Mouse (Mus musculus) mesoderm, embryonic 11.5 days (tissue): ENCODE results near the gene Kcnj16.

Experiments
- DNase-seq: peaks from one replicate; pipeline ENCODE4 v3.0.0-alpha.2; 2012; ENCODE audit warnings: low read depth, low spot score

Kcnj16 gene

DNA sequence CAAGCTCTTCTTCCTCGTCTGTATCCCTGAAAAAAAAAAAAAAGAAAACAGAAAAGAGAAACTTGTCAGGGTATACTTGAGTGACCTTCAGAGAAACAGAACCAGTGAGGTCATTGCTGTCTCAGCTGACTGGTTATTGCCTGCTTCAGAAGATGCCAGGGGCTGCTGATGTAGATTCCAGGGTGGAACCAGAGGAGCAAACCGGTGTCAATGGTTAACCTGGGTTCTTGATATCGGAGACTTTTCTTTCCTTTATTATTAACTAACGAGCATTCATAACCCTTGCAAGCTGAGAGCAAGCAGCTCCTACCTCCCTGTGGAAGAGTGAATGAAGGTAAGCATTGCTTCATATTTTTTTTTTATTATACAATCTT, at the start of gene Kcnj16:
Gene Kcnj16, plus strand, starts transcription at position 272 of the 374 bp plus-strand sequence.
- no peak for DNase-seq

- no peak for DNase-seq
Observed at GRCm38 (mm10) chr11:110918808-110919465, 48.9 kb upstream of the Kcnj16 start.

DNA sequence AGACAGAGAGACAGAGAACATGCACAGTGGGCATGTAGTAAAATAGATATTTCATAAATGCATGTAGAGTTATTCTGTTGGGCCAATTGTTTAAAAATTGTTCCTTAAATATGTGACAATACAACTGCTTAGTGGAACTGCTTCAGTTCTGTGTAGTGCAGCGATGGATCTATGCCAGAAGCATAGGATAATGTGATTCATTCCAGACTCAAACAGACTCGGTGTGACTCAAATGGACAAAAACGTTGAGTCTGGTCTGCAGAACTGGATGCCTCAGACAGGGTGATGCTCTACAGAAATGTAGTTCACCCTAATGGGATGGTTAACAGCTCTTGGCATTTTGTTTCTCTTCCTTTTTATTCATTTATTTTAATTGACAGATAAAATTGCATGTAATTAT, 32.1 kb upstream of the Kcnj16 start:
- DNase-seq = no peak

GRCm38 (mm10) chr11:110942280-110942679, 25.6 kb upstream of the Kcnj16 start:
- DNase-seq = no peak

DNA sequence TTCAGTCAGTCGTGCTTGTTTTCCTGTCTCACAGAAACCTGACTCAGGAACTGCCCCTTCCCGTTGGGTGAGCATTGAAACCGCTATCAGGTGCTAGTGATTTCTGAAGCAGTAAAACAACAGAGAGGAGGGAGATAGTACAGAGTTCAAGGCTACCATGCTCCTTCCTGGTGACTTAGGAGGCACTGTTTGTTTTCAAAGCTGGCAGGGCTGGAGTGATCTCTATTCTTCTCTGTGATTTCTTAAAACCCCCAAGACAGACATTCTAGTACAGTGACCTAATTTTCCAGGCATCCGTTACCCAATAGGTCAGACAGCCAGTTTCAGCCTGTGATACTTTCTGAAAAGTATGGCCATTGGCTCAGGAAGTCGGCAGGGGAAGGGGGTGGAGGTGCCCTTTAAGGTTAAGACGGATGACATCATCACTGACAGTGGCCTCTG, 25.1 kb upstream of the Kcnj16 start:
- DNase-seq = peak; percentile 41

DNA sequence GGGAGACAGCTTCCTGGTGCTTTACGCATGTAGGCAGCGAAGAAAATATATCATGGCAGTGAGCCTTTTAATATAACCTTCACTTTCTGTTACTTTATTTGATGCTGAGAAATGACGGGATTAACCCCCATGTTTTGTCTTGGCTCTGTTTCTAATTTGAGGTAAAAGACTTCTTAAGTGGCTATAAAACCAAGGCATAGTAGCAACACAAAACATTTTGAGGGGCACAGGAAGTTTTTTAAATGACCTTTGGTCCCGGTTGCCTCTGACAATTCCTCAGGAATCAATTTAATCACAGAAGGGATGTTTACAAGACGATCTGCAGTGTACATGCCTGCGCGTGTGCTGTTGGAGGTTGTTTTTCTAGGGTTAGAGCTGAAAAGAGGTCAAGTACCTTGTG, 11.2 kb upstream of the Kcnj16 start:
- peak; percentile 25 for DNase-seq

DNA sequence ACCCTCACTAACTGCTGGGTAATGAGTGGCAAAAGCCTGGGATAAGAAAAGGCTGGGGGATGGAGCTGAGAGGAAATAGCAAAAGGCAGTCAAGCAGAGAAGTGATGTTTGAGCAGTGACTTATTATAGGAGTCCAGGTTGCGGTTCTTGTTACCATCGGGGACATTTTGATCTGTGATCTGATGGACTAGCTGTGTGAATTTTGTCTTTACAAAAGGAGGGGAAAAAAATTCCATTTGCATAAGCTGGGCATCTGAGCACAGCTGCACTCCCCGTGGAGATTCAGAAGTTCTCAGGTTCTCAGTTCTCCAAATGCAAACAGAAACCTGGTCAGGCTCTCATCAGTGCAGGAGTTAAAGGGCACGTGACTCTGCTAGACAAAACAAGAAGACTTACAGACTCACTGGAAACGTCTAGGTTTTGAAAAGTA, 6.2 kb upstream of the Kcnj16 start:
- DNase-seq = peak; percentile 32

- no peak for DNase-seq
Observed at GRCm38 (mm10) chr11:110967019-110967761, 643 bp upstream of the Kcnj16 start.

DNA sequence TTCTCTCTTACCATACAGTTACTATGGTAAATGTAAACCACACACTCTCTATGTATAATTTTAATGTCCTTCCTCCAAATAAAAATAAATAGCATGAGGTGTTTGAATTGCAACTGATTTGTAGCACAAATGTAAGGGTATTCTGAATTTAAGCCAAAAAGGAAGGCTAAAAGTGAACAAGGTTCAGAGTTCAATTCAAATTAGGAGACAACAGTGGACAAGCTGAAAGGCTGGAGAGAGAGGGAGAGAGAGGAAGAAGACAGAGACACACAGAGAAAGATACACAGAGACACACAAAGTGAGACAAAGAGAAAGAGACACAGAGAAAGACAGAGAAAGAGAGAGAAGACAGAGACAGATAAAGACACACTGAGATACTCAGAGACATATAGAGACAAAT, 1.1 kb downstream of the Kcnj16 start:
- no peak for DNase-seq

GRCm38 (mm10) chr11:110985508-110985907, 17.7 kb downstream of the Kcnj16 start:
- DNase-seq = no peak

GRCm38 (mm10) chr11:110985949-110986348, 18.1 kb downstream of the Kcnj16 start:
- DNase-seq = peak; percentile 14

- no peak for DNase-seq
Observed at GRCm38 (mm10) chr11:110993616-110994015, 25.8 kb downstream of the Kcnj16 start.

DNA sequence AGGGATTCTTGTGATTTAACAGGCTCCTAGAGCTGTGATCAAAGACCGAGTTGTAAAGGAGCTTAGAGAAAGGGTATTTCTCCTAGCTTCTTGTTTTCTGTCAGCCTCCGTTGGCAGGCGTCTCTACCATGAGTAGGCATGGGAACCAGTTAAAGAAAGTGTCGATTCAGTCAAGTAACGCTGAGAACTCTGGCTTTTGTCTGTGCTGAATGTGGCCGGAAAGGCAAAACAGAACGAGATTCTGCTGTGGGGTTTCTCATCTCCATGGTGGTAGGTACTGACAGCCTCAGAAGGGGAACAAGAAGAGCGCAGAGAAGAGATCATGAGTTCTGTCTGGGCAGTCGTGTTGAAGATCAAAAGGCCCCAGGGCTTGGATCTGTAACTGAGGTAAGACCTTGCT, 29.4 kb downstream of the Kcnj16 start:
- DNase-seq = no peak

DNA sequence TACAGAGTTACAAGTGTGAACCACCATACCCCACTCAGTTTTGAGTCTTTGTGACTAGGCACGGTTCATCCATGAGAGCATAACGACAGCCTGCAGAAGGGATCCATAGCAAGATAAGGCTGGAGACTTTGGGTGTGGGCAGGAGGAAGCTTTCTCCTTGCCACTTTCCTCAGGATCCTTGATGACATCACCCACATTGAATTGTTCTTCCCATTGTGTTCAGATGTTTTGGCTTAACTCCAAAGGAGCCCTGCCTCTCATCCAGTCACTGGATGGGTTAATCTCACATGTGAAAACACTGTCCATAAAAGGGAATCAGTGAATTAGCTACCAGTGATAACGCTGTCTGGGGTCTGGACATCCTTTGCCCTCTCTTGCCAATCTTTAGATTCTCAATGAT, 37.3 kb downstream of the Kcnj16 start:
- DNase-seq = no peak

GRCm38 (mm10) chr11:111009471-111009870, 41.6 kb downstream of the Kcnj16 start:
- peak; percentile 69 for DNase-seq

GRCm38 (mm10) chr11:111016206-111016605, 48.4 kb downstream of the Kcnj16 start:
- no peak for DNase-seq

GRCm38 (mm10) chr11:111020211-111020610, 52.4 kb downstream of the Kcnj16 start:
- no peak for DNase-seq

GRCm38 (mm10) chr11:111022681-111023281, 54.9 kb downstream of the Kcnj16 start:
- DNase-seq = peak; percentile 56

DNA sequence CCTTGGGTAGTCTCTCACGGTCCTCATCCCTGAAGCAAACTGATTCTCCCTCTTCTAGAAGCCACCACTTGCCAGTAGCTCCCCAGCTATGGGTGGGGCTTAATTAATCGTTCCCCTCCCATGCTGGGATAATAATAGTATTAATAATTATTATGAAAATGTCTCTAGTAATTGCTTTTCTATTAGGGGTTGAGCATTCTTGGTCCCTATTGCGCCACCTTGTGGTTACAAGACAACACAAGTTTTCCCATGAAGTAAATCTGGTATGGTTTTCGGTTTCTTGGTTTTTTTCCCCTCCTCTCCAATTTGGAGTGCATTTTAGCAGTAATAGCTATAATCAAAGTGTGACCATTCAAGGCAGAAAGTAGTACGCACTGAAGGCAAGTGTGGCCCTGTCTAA, 74.3 kb downstream of the Kcnj16 start:
- peak; percentile 33 for DNase-seq

GRCm38 (mm10) chr11:111043298-111043697, 75.5 kb downstream of the Kcnj16 start:
- no peak for DNase-seq

DNA sequence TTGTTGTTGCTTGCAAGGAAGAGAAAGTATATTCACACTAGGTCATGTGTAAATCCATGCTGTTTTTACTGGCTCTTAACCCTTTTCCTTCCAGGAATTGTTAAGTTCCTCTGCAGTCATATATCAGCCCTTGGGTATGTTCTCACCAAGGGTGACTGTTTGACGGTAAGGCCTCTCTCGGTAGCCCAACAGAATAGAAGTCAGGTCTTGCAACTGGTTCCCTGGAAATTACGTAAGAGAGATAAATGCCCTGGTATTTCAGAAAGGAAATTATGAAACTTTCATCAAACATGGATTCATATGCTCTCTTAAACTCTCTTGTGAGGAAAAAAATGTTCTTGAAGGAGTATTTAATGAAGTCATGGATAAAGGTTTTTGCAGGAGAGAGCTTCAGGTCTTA, 86.4 kb downstream of the Kcnj16 start:
- no peak for DNase-seq
